Mouse (Mus musculus) ovary, adult 18-20 months (tissue): ENCODE measurements at regions not wholly inside any gene's neighbourhood (a gene's known extent, or its start where the extent isn't known, plus 50 kb on each side); places are given as distances from the start of the nearest gene placed in this dataset.
A peak's percentile ranks its signal among the peaks of the same experiment; 100 is the strongest.

Source experiments
- DNase-seq: peaks from one replicate; pipeline ENCODE4 v3.0.0; 2022; ENCODE audit warnings: low spot score, mixed read lengths

GRCm38 (mm10) chr14:78438064-78438677, 98.4 kb downstream of the Akap11 start:
- no peak for DNase-seq

GRCm38 (mm10) chr14:78436586-78436985, 100.0 kb downstream of the Akap11 start:
- DNase-seq: no peak

- DNase-seq: no peak
Observed at GRCm38 (mm10) chr14:78435982-78436381, 100.6 kb downstream of the Akap11 start.

GRCm38 (mm10) chr14:78435561-78435960, 101.0 kb downstream of the Akap11 start:
- no peak for DNase-seq

- no peak for DNase-seq
Observed at GRCm38 (mm10) chr14:78434753-78435152, 101.9 kb downstream of the Akap11 start.

- no peak for DNase-seq
Observed at GRCm38 (mm10) chr14:78434126-78434525, 102.5 kb downstream of the Akap11 start.

GRCm38 (mm10) chr14:78432471-78432870, 104.1 kb downstream of the Akap11 start:
- no peak for DNase-seq

GRCm38 (mm10) chr14:78431931-78432330, 104.7 kb downstream of the Akap11 start:
- no peak for DNase-seq

GRCm38 (mm10) chr14:78431406-78431805, 105.2 kb downstream of the Akap11 start:
- DNase-seq: no peak

- no peak for DNase-seq
Observed at GRCm38 (mm10) chr14:78428233-78429019, 108.2 kb downstream of the Akap11 start.

GRCm38 (mm10) chr14:78427062-78427461, 109.5 kb downstream of the Akap11 start:
- no peak for DNase-seq

GRCm38 (mm10) chr14:78422601-78423000, 114.0 kb downstream of the Akap11 start:
- DNase-seq: no peak

- DNase-seq: no peak
Observed at GRCm38 (mm10) chr14:78420966-78421365, 113.1 kb upstream of the Tnfsf11 start.

GRCm38 (mm10) chr14:78420176-78420575, 112.3 kb upstream of the Tnfsf11 start:
- DNase-seq: no peak

GRCm38 (mm10) chr14:78405568-78405967, 97.7 kb upstream of the Tnfsf11 start:
- DNase-seq: no peak

GRCm38 (mm10) chr14:78397914-78398313, 90.1 kb upstream of the Tnfsf11 start:
- no peak for DNase-seq

GRCm38 (mm10) chr14:78395631-78396030, 87.8 kb upstream of the Tnfsf11 start:
- DNase-seq: no peak

GRCm38 (mm10) chr14:78387011-78387410, 79.2 kb upstream of the Tnfsf11 start:
- no peak for DNase-seq

- DNase-seq: no peak
Observed at GRCm38 (mm10) chr14:78384370-78384769, 76.5 kb upstream of the Tnfsf11 start.

- DNase-seq: peak; percentile 91
Observed at GRCm38 (mm10) chr14:78383256-78383709, 75.4 kb upstream of the Tnfsf11 start.

GRCm38 (mm10) chr14:78380011-78380410, 72.2 kb upstream of the Tnfsf11 start:
- DNase-seq: no peak

GRCm38 (mm10) chr14:78376591-78376990, 68.7 kb upstream of the Tnfsf11 start:
- no peak for DNase-seq

GRCm38 (mm10) chr14:78375746-78376495, 68.1 kb upstream of the Tnfsf11 start:
- no peak for DNase-seq
